Mouse (Mus musculus): ENCODE results near the gene Snrpc. TPM values are rescaled to one million over a fixed set of nuclear protein-coding genes. Genes with fewer than 3 reads are reported as not detected.
"Not testable (repeated sequence)": the region's sequence is repeated elsewhere in the genome, so short reads cannot be mapped to it uniquely, and the experiment has no call there.

Snrpc gene
- 10 to 100 TPM; 68.3 to 71.2 TPM for total RNA-seq (2021)
- long read RNA-seq, experiment 1, transcript Snrpc-201 (6 exons, 758 nt): major isoform, 36 of 39 reads
- long read RNA-seq, experiment 1, partial matches to known transcripts: 1 of 39 reads
- long read RNA-seq, experiment 1, other reads (novel, unspliced or antisense): 2 of 39 reads
- long read RNA-seq, experiment 2, transcript Snrpc-201 (6 exons, 758 nt): major isoform, 45 of 46 reads
- long read RNA-seq, experiment 2, partial matches to known transcripts: 1 of 46 reads
- long read RNA-seq, experiment 2, other reads (novel, unspliced or antisense): 0 of 46 reads

GRCm38 (mm10) chr17:27837850-27838249 is at the start of gene Snrpc:
TSS of gene Snrpc (plus strand) at chr17:27838150.
- H3K27ac ChIP-seq: peak within 1 kb of the TSS; percentile 92; the same call in 1 of the 2 replicates
- H3K4me3 ChIP-seq; intact Hi-C loops (cut with DNase I); DNase-seq: not testable (repeated sequence)

DNA sequence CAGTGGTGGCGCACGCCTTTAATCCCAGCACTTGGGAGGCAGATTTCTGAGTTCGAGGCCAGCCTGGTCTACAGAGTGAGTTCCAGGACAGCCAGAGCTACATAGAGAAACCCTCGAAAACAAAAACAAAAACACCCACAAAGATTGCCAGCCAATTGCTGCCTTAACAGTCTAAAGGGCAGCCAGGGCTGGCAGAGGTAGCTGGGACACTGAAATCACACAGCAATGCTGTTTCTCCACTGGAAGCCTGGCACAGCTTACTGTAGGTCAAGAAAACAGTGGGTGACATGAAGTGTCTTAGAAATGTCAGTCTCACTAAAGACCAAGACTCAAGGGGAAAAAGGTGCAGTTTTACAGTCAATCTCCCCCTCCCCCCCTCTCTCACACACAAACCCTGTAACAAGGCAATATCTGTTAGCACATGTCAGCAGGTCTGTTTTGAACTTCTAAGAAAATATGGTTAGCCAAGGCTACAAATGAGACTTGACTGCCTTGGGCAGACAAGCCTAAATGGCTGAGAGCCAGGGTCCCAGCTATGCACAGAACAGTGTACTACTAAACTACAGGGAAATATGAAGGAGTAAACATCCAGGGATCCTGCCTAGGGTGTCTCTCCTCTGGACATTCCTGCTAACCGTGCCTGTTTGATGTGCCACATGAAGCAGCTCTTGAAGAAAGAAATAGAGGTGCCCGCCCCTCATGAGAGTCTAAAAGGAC is 49.3 kb upstream of the Snrpc start:
- intact Hi-C loops (cut with DNase I): no loop called here
- TF ChIP-seq CTCF (IDR thresholded peaks at IDR 0.05): no peak
- peak overlapping the region; percentile 53 for H3K27ac ChIP-seq
- no peak for DNase-seq
- H3K4me3 ChIP-seq: no peak overlapping the region

DNA sequence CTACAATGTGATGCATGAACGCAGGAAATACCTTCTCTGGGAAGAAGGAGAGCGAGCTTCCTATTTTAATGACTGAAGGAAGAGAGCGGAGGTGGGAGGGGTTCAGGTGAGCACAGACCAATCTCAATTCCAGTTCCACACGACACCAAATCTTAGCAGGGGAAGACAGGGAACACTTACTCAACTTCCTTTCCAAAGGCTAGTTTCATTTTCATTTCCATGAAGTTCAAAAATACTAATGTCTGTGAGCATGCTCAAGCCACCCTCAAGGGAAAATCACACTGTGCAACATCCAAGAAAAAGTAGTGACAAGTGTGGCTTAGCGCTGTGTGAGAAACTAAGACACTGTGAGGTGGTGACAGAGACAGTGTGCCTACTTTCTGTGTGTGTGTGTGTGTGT is 47.9 kb upstream of the Snrpc start:
- peak overlapping the region; percentile 53 for H3K27ac ChIP-seq
- H3K4me3 ChIP-seq: no peak overlapping the region
- no peak for DNase-seq
- TF ChIP-seq CTCF (IDR thresholded peaks at IDR 0.05): no peak
- intact Hi-C loops (cut with DNase I): no loop called here

- no peak for TF ChIP-seq CTCF (IDR thresholded peaks at IDR 0.05)
- intact Hi-C loops (cut with DNase I): no loop called here
- H3K4me3 ChIP-seq: no peak overlapping the region
- DNase-seq: no peak
- peak overlapping the region; percentile 35 for H3K27ac ChIP-seq
These were observed 47.0 kb upstream of the Snrpc start for GRCm38 (mm10) chr17:27790976-27791375.

DNA sequence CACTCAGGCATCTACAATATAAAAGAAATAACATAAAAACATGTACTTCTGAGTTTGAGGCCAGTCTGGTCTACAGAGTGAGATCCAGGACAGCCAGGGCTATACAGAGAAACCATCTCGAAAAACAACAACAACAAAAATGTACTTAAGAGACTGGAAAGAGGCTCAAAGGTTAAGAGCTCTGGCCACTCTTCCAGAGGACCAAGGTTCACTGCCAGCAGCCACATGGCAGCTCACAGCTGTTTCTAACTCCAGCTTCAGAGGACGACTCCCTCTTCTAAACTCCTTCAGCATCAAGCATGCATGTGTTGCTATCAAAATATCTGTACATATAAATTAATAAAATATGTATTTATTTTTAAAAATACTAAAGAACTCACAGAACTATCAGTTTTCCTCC is 46.4 kb upstream of the Snrpc start:
- no peak for DNase-seq
- Histone ChIP-seq H3K27ac (no peak overlapping the region; the same call in 1 of the 2 replicates), H3K4me3 (no peak overlapping the region)
- intact Hi-C loops (cut with DNase I): no loop called here
- TF ChIP-seq CTCF (IDR thresholded peaks at IDR 0.05): no peak

GRCm38 (mm10) chr17:27792516-27792915 is 45.4 kb upstream of the Snrpc start:
- no peak for DNase-seq
- H3K27ac ChIP-seq: peak overlapping the region; percentile 57; the same call in 1 of the 2 replicates
- no peak for TF ChIP-seq CTCF (IDR thresholded peaks at IDR 0.05)
- intact Hi-C loops (cut with DNase I): no loop called here
- no peak overlapping the region for H3K4me3 ChIP-seq

DNA sequence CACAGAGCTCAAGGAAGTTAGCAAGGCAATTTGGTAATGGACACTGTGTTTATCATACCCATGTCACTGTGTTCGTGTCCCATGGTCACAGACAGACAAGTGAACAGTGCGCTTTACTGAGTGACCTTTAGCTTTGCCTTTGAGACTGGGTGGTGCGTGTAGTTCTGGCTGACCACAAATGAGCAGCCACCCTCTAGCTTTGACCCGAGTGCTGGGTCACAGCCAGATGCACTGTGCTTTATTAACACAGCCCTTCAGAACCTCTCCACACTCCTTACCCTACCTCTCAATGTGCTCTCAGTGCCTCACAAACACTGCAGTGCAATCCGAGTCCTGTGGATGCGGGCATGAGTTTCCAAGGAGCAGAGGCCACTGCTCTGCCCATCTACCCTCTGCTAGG is 44.8 kb upstream of the Snrpc start:
- Histone ChIP-seq H3K27ac (peak overlapping the region; percentile 57), H3K4me3 (no peak overlapping the region)
- no peak for TF ChIP-seq CTCF (IDR thresholded peaks at IDR 0.05)
- intact Hi-C loops (cut with DNase I): no loop called here
- no peak for DNase-seq

- intact Hi-C loops (cut with DNase I): no loop called here
- peak overlapping the region; percentile 86 for H3K27ac ChIP-seq
- peak; percentile 80 for DNase-seq
- no peak for TF ChIP-seq CTCF (IDR thresholded peaks at IDR 0.05)
- H3K4me3 ChIP-seq: peak overlapping the region; percentile 60
These were observed 41.2 kb upstream of the Snrpc start for GRCm38 (mm10) chr17:27796780-27797179.

GRCm38 (mm10) chr17:27797341-27797872 is 40.5 kb upstream of the Snrpc start:
- no peak for TF ChIP-seq CTCF (IDR thresholded peaks at IDR 0.05)
- H3K4me3 ChIP-seq: peak overlapping the region; percentile 60
- H3K27ac ChIP-seq: peak overlapping the region; percentile 86
- peak; percentile 75 for DNase-seq
- intact Hi-C loops (cut with DNase I): no loop called here

- intact Hi-C loops (cut with DNase I): loop anchor here (2.0 kb wide), 1 partner anchor 17 kb away; no protein-coding TSS in a partner anchor
- Histone ChIP-seq H3K4me3 (peak overlapping the region; percentile 10; the same call in 1 of the 2 replicates), H3K27ac (peak overlapping the region; percentile 73)
- TF ChIP-seq CTCF (IDR thresholded peaks at IDR 0.05): no peak
- DNase-seq: no peak
These were observed 38.0 kb upstream of the Snrpc start for GRCm38 (mm10) chr17:27799771-27800584.

DNA sequence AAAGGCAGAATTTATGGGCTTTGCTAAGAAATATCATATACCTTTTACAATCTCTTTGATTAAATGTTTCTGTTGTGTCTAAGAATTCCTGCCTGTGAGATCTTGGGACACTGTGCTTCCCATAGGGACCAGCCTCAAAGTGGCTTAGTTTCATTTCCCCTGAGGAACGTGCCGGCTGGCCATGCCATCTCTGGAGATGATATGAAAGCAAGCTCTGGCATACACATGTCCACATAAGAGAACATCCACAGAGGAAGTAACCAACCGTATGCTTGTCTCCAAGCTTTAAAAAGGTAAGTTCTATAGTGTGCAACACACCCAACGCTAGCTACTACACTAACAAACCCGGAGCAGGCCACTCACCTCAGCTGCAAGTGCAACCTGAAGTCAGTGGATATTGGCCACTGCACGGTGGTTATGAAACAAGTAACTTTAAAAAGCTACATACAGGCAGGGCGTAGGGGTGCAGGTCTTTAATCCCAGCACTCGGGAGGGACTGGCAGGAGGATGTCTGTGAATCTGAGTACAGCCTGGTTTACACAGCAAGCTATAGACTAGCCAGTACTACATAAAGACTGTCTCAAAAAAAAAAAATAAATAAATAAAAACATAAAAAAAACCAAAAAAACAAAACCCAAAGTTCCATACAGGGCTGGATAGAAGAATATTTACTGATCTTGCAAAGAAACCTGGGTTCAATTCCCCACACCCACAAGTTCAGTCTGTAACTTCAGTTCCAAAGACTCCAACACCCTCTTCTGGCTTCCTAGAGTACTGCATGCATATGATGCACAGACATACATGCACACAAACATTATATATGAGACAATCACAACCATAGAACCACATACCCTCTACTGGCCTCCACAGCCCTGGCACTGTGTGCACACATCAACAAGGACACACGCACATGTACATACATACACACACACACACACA is 37.0 kb upstream of the Snrpc start:
- intact Hi-C loops (cut with DNase I): loop anchor here (2.0 kb wide), 1 partner anchor 16 kb away; no protein-coding TSS in a partner anchor
- peak; percentile 38 for TF ChIP-seq CTCF (IDR thresholded peaks at IDR 0.05)
- peak overlapping the region; percentile 43 for H3K4me3 ChIP-seq
- H3K27ac ChIP-seq: peak overlapping the region; percentile 73
- DNase-seq: peak; percentile 35
